Mouse (Mus musculus) embryonic fibroblast, embryonic 13.5 days (primary cell): ENCODE measurements around the gene Ppp2r5e. TPM values are rescaled to one million over a fixed set of nuclear protein-coding genes. Genes with fewer than 3 reads are reported as not detected.
"Not testable (repeated sequence)": the region's sequence is repeated elsewhere in the genome, so short reads cannot be mapped to it uniquely, and the experiment has no call there.

ENCODE experiments used
- H3K27ac ChIP-seq: 2 replicates; pipeline ENCODE4 v1.5.1; 2012; ENCODE audit warnings: low read length, control low read depth, inconsistent platforms; ENCODE audit not compliant: insufficient read depth
- H3K4me1 ChIP-seq: 2 replicates; pipeline ENCODE4 v1.6.1; 2011; ENCODE audit warnings: low read length; ENCODE audit not compliant: control insufficient read depth, insufficient read depth
- H3K4me3 ChIP-seq: 2 replicates; pipeline ENCODE4 v1.5.1; 2011; ENCODE audit warnings: mild to moderate bottlenecking, control low read depth, low read length; ENCODE audit not compliant: insufficient read depth
- CTCF ChIP-seq: IDR thresholded peaks from 2 replicates; pipeline ENCODE4 v1.5.1; 2011; ENCODE audit warnings: mild to moderate bottlenecking, control low read depth, low read length, moderate library complexity, borderline replicate concordance; ENCODE audit not compliant: insufficient read depth
- POLR2A ChIP-seq: IDR thresholded peaks from 2 replicates; pipeline ENCODE4 v1.6.1; 2011; ENCODE audit warnings: low read depth, mild to moderate bottlenecking, control low read depth, low read length, moderate library complexity
- polyA plus RNA-seq: library from polyadenylated mRNA; stranded (reverse); fragments of >200 nt; gene quantifications from 2 replicates; pipeline ENCODE4 v1.2.4, GENCODE M21; 2011; ENCODE audit warnings: low read depth; ENCODE audit not compliant: missing spikeins, insufficient read length

The Ppp2r5e gene
- polyA plus RNA-seq, 1 experiment, result 43.2 TPM

DNA sequence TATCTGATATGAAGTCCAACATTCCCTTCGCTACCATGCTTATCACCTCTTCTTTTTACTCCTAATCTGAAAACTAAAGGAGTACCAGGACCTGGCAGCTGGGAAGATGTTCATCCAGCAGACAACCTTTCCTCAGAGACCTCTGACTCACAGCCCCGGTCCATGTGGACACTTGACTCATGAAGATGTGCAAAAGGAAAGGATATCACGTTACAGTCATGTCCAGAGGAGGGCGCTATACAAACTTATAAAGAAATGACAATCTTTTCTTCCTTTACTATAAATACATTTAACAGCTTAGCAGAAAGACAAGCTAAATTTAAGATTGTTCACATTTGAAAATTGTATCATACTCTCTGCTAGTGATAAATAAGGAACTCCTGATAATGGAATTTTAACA is 143.0 kb downstream of the Ppp2r5e start:
- TF ChIP-seq CTCF (no peak), POLR2A (no peak)
- H3K4me1 ChIP-seq, result no peaks in the 10 kb centered on the region
- no peak overlapping the region for H3K27ac ChIP-seq
- no peak overlapping the region for H3K4me3 ChIP-seq

DNA sequence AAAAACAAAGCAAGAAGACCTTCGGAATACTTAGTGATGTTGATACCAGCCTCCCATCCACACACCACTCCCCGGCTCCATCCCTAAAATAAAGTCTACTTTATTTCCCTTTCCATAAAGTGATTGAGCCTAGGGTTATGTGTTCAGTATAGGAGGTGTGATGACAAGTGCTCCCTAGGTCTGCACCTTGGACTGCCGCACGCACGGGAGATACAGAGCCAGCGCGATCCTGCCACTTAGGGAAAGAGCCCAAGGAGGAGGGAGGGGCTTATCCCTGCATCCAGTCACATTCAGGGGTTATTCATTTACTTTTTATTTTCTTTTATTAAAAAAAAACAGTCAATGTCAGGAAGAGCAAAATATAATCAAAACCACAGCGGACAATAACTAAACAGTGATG is 145.5 kb downstream of the Ppp2r5e start:
- TF ChIP-seq CTCF (no peak), POLR2A (no peak)

DNA sequence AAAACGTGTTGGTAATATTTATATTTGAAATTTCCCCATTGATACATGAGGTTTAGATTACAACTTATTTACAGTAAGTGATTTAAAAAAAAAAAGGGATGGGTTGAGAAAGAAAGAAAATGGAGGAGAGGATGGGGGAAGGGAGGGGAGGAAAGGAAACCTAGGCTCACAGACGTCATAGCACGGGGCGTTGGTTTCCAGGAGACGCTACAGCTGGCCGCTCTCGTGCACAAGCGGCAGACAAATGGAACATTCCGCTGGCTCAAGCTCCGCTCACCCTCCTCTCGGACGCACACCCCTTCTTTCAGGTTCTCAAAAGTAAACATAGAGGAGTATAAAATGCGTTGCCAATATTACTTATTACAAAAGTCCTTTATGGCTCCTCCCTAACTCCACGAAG is 146.0 kb downstream of the Ppp2r5e start:
- no peak overlapping the region for H3K27ac ChIP-seq

More for the DNA sequence above, 145.5 kb downstream of the Ppp2r5e start:
- Histone ChIP-seq H3K4me1 (no peaks in the 10 kb centered on the region), H3K27ac (no peak overlapping the region), H3K4me3 (no peak overlapping the region)

DNA sequence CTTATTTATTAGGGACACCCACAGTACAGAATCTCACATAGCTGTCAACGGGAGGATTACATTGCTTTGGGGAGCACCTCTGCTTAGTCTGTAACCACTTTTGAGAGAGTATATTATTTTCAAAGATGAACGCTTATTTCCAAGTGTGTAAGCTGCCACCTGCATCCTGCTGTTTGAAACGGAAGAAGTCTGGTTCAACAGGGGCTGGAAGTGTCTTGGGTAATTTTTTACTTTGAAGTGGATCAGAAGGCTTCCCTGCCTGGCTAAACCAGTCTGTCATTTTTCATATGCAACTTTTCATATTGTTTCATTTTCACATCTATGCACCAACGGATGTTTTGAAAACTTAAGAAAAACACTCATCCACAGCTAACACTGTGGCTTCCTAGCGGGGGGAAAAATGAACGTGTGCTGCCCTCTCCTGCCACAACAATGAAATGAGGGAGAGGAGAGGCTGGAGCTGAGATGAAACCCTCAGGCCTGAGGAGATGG is 146.5 kb downstream of the Ppp2r5e start:
- TF ChIP-seq CTCF, result peak; percentile 6; the same call in 1 of the 2 replicates
- TF ChIP-seq POLR2A, result no peak
- Histone ChIP-seq H3K4me1 (no peaks in the 10 kb centered on the region), H3K4me3 (no peak overlapping the region), H3K27ac (no peak overlapping the region)

More for the DNA sequence above, 146.0 kb downstream of the Ppp2r5e start:
- TF ChIP-seq CTCF (no peak), POLR2A (no peak)
- no peaks in the 10 kb centered on the region for H3K4me1 ChIP-seq
- H3K4me3 ChIP-seq, result no peak overlapping the region

DNA sequence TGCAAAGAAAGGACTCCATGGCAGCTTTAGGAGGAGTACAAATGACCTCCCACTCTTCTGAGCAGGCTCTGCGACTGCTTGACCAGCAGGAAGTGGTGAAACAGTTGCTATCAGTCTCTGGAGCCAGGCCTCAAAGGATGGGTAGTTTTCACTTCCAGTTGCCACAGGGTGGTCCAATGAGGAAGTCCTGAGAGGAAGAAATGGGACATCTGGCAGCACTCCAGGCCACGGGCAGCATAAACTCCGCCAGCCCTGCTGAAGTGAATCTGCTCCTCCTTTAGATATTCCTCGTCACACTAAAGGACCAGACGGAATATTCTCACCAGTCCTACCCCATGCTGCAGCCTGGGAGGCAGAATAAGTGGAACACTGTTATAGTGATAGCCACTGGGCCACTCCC is 147.1 kb downstream of the Ppp2r5e start:
- Histone ChIP-seq H3K4me1 (no peaks in the 10 kb centered on the region), H3K27ac (no peak overlapping the region), H3K4me3 (no peak overlapping the region)
- TF ChIP-seq CTCF (no peak), POLR2A (no peak)

DNA sequence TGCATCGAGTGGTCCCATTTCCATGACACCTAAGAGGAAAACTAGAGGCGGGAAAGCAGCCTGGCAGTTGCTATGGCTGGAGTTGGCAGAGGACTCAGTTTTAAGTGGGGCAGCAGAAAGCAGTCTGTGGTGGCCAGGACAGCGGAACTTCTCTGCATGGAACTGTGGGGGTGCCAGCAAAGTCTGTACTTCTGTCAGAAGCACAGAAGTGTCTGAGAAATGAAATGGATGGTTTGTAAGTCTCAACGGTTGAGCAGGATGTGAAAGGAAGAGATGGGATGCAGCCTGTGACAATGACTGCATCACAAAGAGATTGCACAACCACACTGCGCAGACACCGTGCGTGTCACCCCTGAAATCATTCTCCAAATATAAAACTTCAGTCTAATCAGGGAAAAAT is 149.8 kb downstream of the Ppp2r5e start:
- TF ChIP-seq POLR2A (no peak), CTCF (no peak)
- Histone ChIP-seq H3K27ac (no peak overlapping the region), H3K4me3 (no peak overlapping the region), H3K4me1 (no peaks in the 10 kb centered on the region)

DNA sequence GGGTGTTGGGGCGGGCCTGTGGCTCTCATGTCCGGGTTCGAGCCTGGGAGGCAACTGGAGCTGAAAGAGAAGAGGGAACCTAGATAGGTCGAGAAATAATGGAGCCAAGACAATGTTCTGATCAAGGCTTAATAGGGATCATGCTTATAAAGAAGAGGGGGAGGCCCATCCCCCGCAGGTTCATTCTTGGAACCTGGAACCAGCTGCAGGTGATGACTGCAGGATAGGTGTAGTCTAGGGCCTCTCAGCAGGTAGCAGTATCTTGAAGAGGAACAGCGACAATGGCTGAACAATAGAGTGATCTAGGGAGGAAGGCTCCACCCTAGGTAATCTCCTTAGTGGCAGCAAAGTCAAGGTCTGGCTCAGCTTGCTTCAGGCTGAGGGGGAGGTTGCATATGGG is 163.6 kb downstream of the Ppp2r5e start:
- H3K27ac ChIP-seq, H3K4me3 ChIP-seq, H3K4me1 ChIP-seq: not testable (repeated sequence)

DNA sequence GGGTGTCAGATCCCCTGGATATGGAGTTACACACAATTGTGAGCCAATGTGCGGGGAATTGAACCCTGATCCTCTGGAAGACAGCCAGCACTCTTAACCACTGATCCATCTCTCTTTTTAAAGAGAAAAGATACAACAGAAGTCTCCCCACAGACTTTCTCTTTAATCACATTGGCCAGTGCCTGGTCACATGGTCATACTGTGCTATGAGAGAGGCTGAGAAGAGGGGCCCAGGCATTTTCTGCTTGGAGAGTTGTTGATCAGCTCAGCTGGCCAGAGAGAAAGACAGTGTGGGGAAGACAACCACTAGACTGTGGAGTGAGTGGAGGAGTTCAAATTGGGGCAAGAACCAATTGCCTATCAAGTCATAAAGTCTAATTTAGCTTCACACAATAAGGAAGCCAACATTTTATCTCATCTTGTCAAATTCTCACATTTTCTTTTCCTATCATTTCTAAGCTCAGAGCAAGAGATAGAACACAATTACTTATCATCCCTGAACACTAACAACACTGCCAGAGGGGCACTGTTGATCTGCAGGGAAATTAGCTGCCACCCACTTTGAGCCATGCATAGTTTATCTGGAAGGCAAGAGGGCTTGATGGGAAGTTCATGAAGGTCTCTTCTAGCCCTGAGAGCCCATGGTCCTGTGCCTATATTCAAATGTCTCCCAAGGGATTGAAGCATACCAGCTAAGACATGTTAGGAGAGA is 166.2 kb downstream of the Ppp2r5e start:
- TF ChIP-seq POLR2A (no peak), CTCF (no peak)

DNA sequence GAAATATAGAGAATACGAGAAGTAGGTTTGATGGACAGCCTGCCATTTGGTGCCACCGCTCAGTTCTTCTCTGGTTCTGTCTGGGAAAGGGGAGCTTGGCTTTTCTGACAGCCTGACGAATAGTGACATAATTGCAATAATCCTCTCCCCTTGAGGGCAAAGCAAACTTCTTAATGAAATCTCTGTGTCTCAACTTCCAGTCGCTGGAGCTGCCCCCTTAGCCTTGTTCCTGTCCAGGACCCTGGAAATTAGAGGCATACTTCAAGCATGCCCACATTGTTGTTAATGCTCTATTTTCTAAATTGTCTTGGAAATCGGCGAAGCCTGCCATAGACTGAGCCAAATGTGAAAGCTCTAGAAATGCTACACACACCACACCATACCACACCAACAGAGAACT is 167.3 kb downstream of the Ppp2r5e start:
- H3K27ac ChIP-seq, result no peak overlapping the region
- no peaks in the 10 kb centered on the region; the same call in none of the 2 replicates for H3K4me1 ChIP-seq
- no peak overlapping the region for H3K4me3 ChIP-seq
- TF ChIP-seq POLR2A (no peak), CTCF (no peak)

More for the DNA sequence above, 166.2 kb downstream of the Ppp2r5e start:
- H3K4me1 ChIP-seq, result no peaks in the 10 kb centered on the region; the same call in none of the 2 replicates
- H3K4me3 ChIP-seq, result no peak overlapping the region
- no peak overlapping the region for H3K27ac ChIP-seq

DNA sequence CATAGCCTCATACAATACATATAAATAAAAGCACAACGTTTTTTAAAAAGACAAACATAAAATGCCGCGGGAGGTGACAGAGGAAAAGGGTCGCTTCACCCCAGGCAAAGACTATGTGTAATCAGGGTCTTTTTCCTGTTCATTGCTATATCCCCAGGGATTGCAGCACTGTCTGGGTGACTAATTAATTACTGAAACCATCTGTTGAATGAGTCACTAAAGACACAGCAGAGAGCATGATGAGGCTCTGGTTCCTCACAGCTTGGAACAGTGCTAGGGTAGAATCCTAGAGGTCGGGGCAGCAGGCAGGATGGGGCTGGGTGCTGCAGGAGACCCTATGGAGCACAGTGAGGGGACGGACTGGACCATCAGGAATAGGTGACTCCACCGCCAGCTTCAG is 170.2 kb downstream of the Ppp2r5e start:
- Histone ChIP-seq H3K4me1 (no peaks in the 10 kb centered on the region; the same call in none of the 2 replicates), H3K4me3 (no peak overlapping the region), H3K27ac (no peak overlapping the region)
- TF ChIP-seq POLR2A (no peak), CTCF (no peak)
